Mouse (Mus musculus): ENCODE data around the gene Rangap1.

DNA sequence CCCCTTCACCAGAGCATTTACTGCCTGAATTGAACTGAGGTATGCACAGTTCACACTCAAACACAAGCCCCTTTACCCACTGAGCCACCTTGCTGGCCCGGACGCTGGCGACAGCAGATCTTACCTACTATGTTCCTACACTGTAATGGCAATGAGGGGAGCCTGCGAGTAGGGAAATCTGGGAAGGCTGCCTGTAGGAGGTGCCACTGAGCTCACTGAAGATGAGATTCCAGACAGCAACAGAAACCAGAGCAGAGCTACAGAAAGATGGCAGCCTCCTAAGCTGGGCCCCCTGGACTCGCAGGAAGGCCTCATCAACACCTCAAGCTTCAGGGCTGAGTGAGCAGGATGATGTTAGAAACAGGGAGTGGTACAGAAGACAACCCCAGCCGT lies 26.2 kb downstream of the Rangap1 start:
- TF ChIP-seq CTCF (conservative IDR thresholded peaks at IDR 0.05 in 1 of 2, IDR thresholded peaks at IDR 0.05 in 1 of 2; ENCODE audit: low read depth in 2 of 2, low read length in 2 of 2) (peak in 1 of 2 experiments; percentile 20; a peak in 1 of 4 replicates), MAX (IDR thresholded peaks at IDR 0.05; ENCODE audit: low read length) (no peak), RAD21 (IDR thresholded peaks at IDR 0.05; ENCODE audit: low read depth, low read length) (no peak), USF1 (IDR thresholded peaks at IDR 0.05; ENCODE audit: low read depth, low read length) (no peak), ETS1 (conservative IDR thresholded peaks at IDR 0.05; ENCODE audit: low read depth, low read length) (no peak)
